Mouse (Mus musculus) heart, adult 2 months (tissue): ENCODE results near the gene Pcdh15. TPM values are rescaled to one million over a fixed set of nuclear protein-coding genes. Genes with fewer than 3 reads are reported as not detected.

Experiments used
- DNase-seq, 2 experiments: peaks; one replicate each; pipeline ENCODE4 v3.0.0; 2021
- H3K27ac ChIP-seq: fragments of 200-600 bp; 2 replicates; pipeline ENCODE4 v1.8.1; 2022
- H3K27me3 ChIP-seq: fragments of 200-500 bp; 2 replicates; pipeline ENCODE4 v1.6.1; 2012; ENCODE audit warnings: mild to moderate bottlenecking, low read length, inconsistent platforms, mixed read lengths; ENCODE audit not compliant: control insufficient read depth, insufficient read depth
- H3K36me3 ChIP-seq: fragments of 200-500 bp; 2 replicates; pipeline ENCODE4 v1.6.1; 2012; ENCODE audit warnings: low read length, inconsistent platforms; ENCODE audit not compliant: control insufficient read depth, insufficient read depth
- H3K4me1 ChIP-seq: fragments of 200-500 bp; 2 replicates; pipeline ENCODE4 v1.6.1; 2011; ENCODE audit warnings: low read length; ENCODE audit not compliant: control insufficient read depth, insufficient read depth
- H3K4me3 ChIP-seq: fragments of 200-600 bp; 2 replicates; pipeline ENCODE4 v1.8.1; 2022
- H3K79me2 ChIP-seq: fragments of 200-500 bp; replicated peaks from 2 replicates; pipeline ENCODE4 v1.6.1; 2012; ENCODE audit warnings: mild to moderate bottlenecking, inconsistent platforms, low read length, moderate library complexity, mixed read lengths; ENCODE audit not compliant: control insufficient read depth, insufficient read depth
- H3K9ac ChIP-seq: fragments of 200-500 bp; 2 replicates; pipeline ENCODE4 v1.6.1; 2012; ENCODE audit warnings: low read depth, mild to moderate bottlenecking, control low read depth, inconsistent platforms, low read length, mixed read lengths
- CTCF ChIP-seq: fragments of 200-600 bp; IDR thresholded peaks from 2 replicates; pipeline ENCODE4 v1.8.1; 2022; ENCODE audit warnings: antibody characterized with exemption, mild to moderate bottlenecking, moderate library complexity
- EP300 ChIP-seq: fragments of 200-500 bp; IDR thresholded peaks from 2 replicates; pipeline ENCODE4 v1.6.1; 2011; ENCODE audit warnings: low read depth, low read length, control low read depth; ENCODE audit not compliant: insufficient read depth
- POLR2A ChIP-seq: fragments of 200-500 bp; IDR thresholded peaks from 2 replicates; pipeline ENCODE4 v1.6.1; 2011; ENCODE audit warnings: mild to moderate bottlenecking, low read depth, low read length, control low read depth; ENCODE audit not compliant: insufficient read depth
- WGBS: fragments of 180-500 bp; shearing (Covaris S2); methylation state at CpG from one replicate; pipeline ENCODE4 v1.1.7; 2018; 5-methylcytosine and 5-hydroxymethylcytosine counted together
- intact Hi-C: fragments of 180-260 bp; cut with DNase I; formaldehyde crosslinking; loops from one replicate; pipeline ENCODE4 v1.15.1; 2025
- polyA plus RNA-seq: library from polyadenylated mRNA; depleted of rRNA; stranded (reverse); fragments of >200 nt; gene quantifications from 2 replicates; pipeline ENCODE4 v1.2.3, GENCODE M21; 2012
- total RNA-seq, 2 experiments: library from RNA; stranded (reverse); gene quantifications; 2 replicates each; pipeline ENCODE4 v1.2.3; 2021

The Pcdh15 gene
- total and polyA plus RNA-seq, 3 experiments = 0.61 to 0.89 (median 0.68) TPM

- no peaks in the 10 kb centered on the region for H3K4me1 ChIP-seq
- WGBS = 34% methylated on average over 5 of the region's 5 CpGs
- intact Hi-C loops = no loop called here
- no peaks in the 10 kb centered on the region for H3K36me3 ChIP-seq
- H3K9ac ChIP-seq = no peak overlapping the region
- H3K79me2 ChIP-seq = no peaks in the 10 kb centered on the region
- no peaks in the 10 kb centered on the region for H3K27me3 ChIP-seq
- no peak overlapping the region for H3K4me3 ChIP-seq
- peak overlapping the region; percentile 47 for H3K27ac ChIP-seq
- peak; percentile 25 to 71 for DNase-seq
- TF ChIP-seq POLR2A = no peak
- no peak for TF ChIP-seq EP300
- no peak for TF ChIP-seq CTCF
Observed at GRCm38 (mm10) chr10:73296456-73296855, 197.3 kb downstream of the Pcdh15 start.

- 42% methylated on average over 8 of the region's 8 CpGs for WGBS
- DNase-seq = peak; percentile 11 to 20
- Histone ChIP-seq H3K4me1 (no peaks in the 10 kb centered on the region), H3K36me3 (no peaks in the 10 kb centered on the region), H3K79me2 (no peaks in the 10 kb centered on the region), H3K9ac (no peak overlapping the region), H3K4me3 (no peak overlapping the region), H3K27me3 (no peaks in the 10 kb centered on the region), H3K27ac (no peak overlapping the region)
- intact Hi-C loops = no loop called here
- TF ChIP-seq EP300 (no peak), CTCF (no peak), POLR2A (no peak)
Observed at GRCm38 (mm10) chr10:73301951-73302350, 202.8 kb downstream of the Pcdh15 start.

DNA sequence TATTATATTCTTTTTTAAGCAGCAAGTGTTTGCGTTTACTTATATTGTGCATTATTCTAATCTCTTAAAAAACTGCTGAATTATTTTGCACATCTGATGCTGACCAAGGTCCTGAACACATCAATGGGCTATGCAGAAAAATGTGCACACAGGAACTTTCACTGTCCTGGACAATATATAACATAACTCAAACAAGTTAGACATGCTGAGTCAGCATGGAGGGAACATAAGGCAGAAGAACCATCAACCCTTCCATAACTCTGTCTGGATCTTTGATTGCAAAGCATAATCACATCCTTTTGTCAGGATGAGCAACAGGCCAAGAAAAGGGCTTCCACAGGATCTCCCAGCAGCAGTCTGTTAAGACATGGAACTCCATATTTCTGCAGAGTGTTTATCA lies 207.5 kb downstream of the Pcdh15 start:
- Histone ChIP-seq H3K4me3 (no peak overlapping the region), H3K27me3 (no peaks in the 10 kb centered on the region), H3K79me2 (no peaks in the 10 kb centered on the region), H3K36me3 (no peaks in the 10 kb centered on the region), H3K27ac (no peak overlapping the region), H3K9ac (no peak overlapping the region), H3K4me1 (no peaks in the 10 kb centered on the region)
- DNase-seq = no peak
- intact Hi-C loops = no loop called here
- 87% methylated on average over 1 of the region's 1 CpGs for WGBS
- TF ChIP-seq EP300 = no peak
- no peak for TF ChIP-seq POLR2A

DNA sequence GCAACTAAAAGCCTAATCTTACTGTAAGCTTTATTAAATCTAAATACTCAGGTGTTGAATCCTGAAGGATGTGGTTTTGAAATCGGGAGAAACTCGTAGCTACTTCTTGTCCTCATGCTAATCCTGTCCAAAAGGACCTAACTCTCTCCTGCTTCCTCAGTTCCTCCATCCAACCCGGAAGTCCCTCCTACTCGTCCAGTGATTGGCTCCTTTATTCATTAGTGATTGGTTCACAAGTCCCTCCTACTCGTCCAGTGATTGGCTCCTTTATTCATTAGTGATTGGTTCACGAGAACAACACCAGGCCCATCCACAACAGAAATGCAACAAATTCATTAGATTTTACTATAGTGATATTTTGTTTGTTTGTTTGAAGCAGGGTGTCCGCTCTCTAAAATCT lies 227.7 kb downstream of the Pcdh15 start:
- no peak overlapping the region for H3K27ac ChIP-seq
- no peak overlapping the region for H3K9ac ChIP-seq
- no peaks in the 10 kb centered on the region for H3K4me1 ChIP-seq
- no peak overlapping the region for H3K4me3 ChIP-seq
- no peaks in the 10 kb centered on the region for H3K27me3 ChIP-seq
- H3K36me3 ChIP-seq = no peaks in the 10 kb centered on the region; the same call in 1 of the 2 replicates
- intact Hi-C loops = no loop called here
- no peaks in the 10 kb centered on the region for H3K79me2 ChIP-seq
- 83% methylated on average over 7 of the region's 7 CpGs for WGBS
- TF ChIP-seq EP300 = no peak
- no peak for TF ChIP-seq CTCF
- TF ChIP-seq POLR2A = no peak
- DNase-seq = no peak

- Histone ChIP-seq H3K9ac (no peak overlapping the region), H3K4me3 (no peak overlapping the region), H3K27me3 (no peaks in the 10 kb centered on the region), H3K79me2 (no peaks in the 10 kb centered on the region), H3K27ac (peak overlapping the region; percentile 51), H3K4me1 (no peaks in the 10 kb centered on the region; the same call in 1 of the 2 replicates), H3K36me3 (no peaks in the 10 kb centered on the region)
- no peak for TF ChIP-seq POLR2A
- TF ChIP-seq EP300 = no peak
- TF ChIP-seq CTCF = no peak
- 27% methylated on average over 1 of the region's 1 CpGs for WGBS
- peak in 1 of 2 experiments; percentile 18 for DNase-seq
- intact Hi-C loops = no loop called here
Observed at GRCm38 (mm10) chr10:73333426-73333825, 234.3 kb downstream of the Pcdh15 start.

- Histone ChIP-seq H3K27me3 (no peaks in the 10 kb centered on the region), H3K4me1 (no peaks in the 10 kb centered on the region), H3K4me3 (no peak overlapping the region), H3K79me2 (no peaks in the 10 kb centered on the region), H3K9ac (no peak overlapping the region), H3K27ac (no peak overlapping the region), H3K36me3 (no peaks in the 10 kb centered on the region)
- TF ChIP-seq POLR2A = no peak
- no peak for TF ChIP-seq EP300
- no peak for TF ChIP-seq CTCF
- 67% methylated on average over 2 of the region's 2 CpGs for WGBS
- intact Hi-C loops = no loop called here
- no peak for DNase-seq
Observed at GRCm38 (mm10) chr10:73379001-73379400, 279.9 kb downstream of the Pcdh15 start.

- TF ChIP-seq POLR2A (no peak), CTCF (no peak), EP300 (no peak)
- Histone ChIP-seq H3K27ac (no peak overlapping the region), H3K4me3 (no peak overlapping the region), H3K4me1 (no peaks in the 10 kb centered on the region), H3K27me3 (no peaks in the 10 kb centered on the region), H3K9ac (no peak overlapping the region), H3K79me2 (no peaks in the 10 kb centered on the region), H3K36me3 (no peaks in the 10 kb centered on the region)
- no peak for DNase-seq
- intact Hi-C loops = no loop called here
- 64% methylated on average over 2 of the region's 2 CpGs for WGBS
Observed at GRCm38 (mm10) chr10:73384003-73384402, 284.9 kb downstream of the Pcdh15 start.
